Mouse (Mus musculus) heart, adult 9 months (tissue): ENCODE measurements around the gene Gatad1.
"Not testable (repeated sequence)": the region's sequence is repeated elsewhere in the genome, so short reads cannot be mapped to it uniquely, and the experiment has no call there.

Source experiments
- DNase-seq, 2 experiments: peaks; one replicate each; pipeline ENCODE4 v3.0.0; 2022; ENCODE audit warnings: low spot score in 2 of 2

Gene Gatad1

DNA sequence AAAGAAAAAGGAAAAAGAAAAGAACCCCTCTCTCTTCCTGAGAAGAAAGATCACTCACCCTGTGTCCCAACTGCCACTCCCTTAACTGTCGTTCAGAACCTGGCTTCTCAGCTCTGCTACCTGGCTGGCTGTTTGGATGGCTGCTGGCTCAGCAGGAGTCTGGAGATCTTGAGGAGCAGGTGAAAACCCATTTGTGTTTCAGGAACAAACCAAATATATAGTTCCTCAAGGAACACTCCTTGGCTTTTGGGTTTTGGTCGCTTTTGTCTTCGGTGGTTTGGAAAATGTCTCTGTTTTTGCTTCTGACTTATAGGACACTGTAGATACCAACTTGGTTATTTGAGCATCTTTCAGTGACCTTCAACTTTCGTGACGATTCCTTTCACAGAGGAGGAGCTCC, at the start of gene Gatad1:
Gene Gatad1, minus strand, starts transcription at position 101 of the 400 bp plus-strand sequence.
- no peak for DNase-seq

DNA sequence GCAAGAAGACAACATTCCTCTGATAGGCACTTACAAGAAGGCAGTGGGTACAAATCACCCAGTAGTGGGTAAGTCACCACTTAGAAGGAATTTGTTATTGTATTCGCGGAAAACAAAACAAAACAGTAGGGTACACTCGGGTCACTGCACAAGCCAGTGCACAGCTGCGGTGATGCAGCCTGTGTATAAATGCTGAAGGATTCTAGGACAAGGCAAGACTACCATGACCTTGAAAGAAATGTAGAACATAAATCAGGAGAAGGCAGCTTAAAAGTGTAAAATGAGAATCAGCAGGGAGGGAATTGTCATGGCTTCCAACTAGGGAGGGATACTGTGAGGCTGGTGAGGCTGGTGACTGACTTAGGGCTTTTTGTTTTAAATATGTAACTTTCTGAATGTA, 45.2 kb upstream of the Gatad1 start:
- DNase-seq, result no peak

- no peak for DNase-seq
These were observed 43.0 kb upstream of the Gatad1 start for GRCm38 (mm10) chr5:3700025-3700424.

DNA sequence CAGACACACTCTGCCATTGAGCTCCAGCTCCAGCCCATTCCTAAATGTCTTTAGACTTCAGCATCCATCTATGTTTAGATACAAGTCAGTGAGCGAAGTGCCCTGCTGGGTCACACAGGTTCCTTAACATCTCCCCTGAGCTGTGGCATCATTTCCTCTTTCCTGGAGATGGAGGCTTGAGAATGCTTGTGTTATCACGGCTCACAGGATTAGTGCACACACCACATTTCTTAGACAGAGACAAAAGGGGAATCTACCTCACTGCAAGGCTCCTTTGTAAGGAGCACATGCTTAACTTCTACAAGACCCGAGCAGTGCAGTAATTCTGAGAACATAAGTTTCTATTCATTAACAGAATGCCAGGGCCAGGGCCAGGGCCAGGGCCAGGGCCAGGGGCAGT, 39.0 kb upstream of the Gatad1 start:
- DNase-seq, result no peak

DNA sequence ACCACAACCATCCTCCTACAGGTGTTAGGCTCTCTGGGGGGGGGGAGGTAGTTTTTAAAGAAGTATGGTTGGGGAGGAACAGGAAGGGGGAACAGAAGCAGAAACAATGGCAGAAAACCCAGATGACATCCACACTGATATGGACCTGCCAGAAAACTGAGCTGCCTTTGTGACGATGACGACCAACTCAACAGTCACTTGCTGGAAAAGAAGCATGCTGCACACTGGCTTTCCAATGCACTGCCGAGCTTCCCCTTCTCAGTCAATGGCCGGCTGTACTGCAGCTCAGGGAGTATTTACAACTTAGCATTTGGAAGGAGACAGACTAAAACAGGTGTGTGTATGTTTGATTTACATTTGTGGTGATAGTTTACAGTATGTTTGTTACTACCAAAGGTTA, 38.2 kb upstream of the Gatad1 start:
- DNase-seq, result no peak

GRCm38 (mm10) chr5:3692956-3693355, 36.0 kb upstream of the Gatad1 start:
- DNase-seq, result no peak

DNA sequence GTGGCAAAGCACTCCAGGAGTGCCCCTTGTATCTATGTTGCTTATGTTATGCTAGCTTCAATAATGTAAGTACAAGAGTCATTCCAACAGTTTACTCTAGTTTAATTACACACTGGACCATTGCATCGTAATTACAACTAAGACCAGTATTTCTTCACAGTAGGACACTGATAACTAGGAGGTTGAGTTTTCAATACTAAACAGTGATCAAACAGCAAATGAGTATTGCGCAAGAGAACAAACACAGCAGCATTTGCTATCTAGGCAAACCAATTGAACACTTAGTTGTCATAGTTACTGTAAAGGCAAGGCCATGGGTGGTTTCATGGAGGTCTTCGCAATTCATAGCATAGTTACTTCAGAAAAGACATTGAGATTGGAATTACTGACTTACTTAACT, 34.3 kb upstream of the Gatad1 start:
- no peak for DNase-seq

GRCm38 (mm10) chr5:3688298-3688697, 31.3 kb upstream of the Gatad1 start:
- DNase-seq, result no peak

DNA sequence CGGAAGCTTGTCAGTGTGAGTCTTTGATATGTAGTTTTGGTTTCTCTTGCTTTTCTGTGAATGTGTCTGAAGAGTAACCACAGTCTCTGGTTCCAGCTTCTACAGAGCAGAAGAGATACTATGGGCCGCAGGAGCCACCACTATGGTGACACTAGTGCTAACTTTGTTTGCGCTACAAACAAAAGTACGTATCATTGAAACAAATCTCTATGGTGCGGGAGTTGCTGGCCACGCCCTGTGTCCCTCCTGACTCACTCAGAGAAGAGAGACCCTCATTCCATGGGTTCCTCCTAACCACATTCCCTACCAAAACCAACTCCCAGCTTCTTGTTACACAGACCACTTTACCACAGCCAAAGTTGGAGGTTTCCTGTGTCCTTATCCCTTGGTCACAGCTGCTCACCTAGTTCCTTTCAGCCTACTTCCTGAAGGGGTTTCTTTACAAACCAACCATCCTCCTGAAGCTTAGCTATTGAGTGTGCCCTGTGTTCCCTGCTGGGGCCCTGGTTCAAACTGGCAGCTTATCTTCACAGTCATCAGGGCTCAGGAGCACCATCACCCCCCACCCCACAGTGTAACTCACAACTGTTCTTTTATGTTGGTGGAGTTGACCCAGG, 13.1 kb upstream of the Gatad1 start:
- no peak for DNase-seq

- DNase-seq, result no peak
These were observed 9.6 kb upstream of the Gatad1 start for GRCm38 (mm10) chr5:3666585-3666984.

GRCm38 (mm10) chr5:3665225-3665624, 8.2 kb upstream of the Gatad1 start:
- DNase-seq, result no peak

DNA sequence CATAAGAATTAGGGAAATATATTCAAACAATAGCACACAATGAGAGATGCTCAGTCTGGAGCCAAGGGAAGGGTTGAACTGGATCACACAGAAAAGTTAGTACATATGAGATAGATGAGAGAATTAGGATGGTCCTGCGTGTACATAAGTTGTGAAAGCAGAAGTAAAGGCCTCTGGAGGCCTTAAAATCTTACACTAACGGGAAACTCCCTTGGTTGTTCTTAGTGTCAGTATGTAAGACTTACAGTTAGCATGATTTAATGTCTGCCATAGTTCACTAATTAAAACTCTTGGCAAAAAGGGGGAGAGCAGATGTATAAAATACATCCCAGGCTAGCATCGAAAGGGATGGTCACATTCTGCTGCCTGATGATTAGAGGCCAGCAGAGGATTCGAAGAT, 3.2 kb downstream of the Gatad1 start:
- no peak for DNase-seq

GRCm38 (mm10) chr5:3652903-3653575, 3.9 kb downstream of the Gatad1 start:
- not testable (repeated sequence) for DNase-seq

DNA sequence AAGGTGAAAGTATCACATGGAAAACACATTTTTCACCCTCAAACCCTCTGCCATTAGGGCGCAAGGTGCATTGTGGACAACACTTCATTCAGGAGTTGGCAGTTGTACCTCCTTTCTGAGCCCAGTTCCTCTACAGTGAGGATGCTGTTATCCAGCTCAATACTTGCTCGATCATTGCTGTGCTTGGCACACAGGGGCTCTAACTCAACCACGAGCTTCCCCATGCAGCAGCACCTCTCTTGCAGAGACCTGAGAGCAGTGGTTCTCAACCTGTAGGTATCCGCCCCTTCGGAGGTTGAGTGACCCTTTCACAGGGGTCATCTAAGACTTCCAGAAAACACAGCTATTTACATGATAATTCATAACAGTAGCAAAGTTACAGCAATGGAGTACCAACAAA, 5.4 kb downstream of the Gatad1 start:
- no peak for DNase-seq

DNA sequence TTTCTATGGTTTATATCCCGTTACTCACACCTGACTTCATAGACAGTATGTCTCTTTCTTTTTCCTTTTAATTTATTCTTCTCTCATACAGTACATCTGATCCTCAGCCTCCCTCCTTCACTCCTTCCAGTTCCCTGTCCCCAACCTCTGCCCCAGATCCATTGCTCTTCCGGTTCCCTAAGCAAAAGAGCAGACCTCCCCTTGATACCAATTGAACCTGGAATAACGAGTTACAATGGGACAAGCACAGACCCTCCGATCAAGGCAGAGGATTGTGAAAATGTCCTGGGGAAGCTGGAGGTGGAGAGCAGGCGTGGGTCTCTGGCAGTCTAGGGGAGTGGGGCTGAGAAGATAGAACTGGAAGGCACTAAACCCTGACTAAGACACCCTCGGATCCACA, 6.1 kb downstream of the Gatad1 start, which contains the start of gene Tmbim7:
Gene Tmbim7, plus strand, starts transcription at position 301 of the 400 bp plus-strand sequence.
- no peak for DNase-seq

- DNase-seq, result no peak
These were observed 8.2 kb downstream of the Gatad1 start for GRCm38 (mm10) chr5:3648849-3649210.

GRCm38 (mm10) chr5:3648206-3648848, 8.7 kb downstream of the Gatad1 start:
- no peak for DNase-seq

DNA sequence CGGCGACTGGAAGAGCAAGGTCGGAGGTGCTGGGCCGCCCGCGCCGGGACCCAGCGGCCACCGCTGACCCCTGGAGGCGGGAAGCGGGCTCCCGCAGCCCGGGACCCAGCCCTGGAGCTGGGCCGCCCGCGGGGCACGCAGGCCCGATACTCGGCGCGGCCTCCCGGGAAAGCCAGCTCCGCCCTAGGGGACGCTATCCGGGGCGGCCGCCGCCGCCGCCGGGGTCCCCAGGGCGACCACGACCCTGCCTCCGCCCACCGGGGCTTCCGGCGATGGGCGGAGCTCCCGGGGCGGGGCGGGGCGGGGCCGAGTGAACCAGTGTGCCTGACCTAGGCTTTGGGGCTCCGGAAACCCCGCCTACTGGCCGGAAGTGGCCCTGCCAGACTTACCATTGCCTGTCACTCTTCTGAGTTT, 9.3 kb downstream of the Gatad1 start:
- DNase-seq, result peak; percentile 90 to 91

DNA sequence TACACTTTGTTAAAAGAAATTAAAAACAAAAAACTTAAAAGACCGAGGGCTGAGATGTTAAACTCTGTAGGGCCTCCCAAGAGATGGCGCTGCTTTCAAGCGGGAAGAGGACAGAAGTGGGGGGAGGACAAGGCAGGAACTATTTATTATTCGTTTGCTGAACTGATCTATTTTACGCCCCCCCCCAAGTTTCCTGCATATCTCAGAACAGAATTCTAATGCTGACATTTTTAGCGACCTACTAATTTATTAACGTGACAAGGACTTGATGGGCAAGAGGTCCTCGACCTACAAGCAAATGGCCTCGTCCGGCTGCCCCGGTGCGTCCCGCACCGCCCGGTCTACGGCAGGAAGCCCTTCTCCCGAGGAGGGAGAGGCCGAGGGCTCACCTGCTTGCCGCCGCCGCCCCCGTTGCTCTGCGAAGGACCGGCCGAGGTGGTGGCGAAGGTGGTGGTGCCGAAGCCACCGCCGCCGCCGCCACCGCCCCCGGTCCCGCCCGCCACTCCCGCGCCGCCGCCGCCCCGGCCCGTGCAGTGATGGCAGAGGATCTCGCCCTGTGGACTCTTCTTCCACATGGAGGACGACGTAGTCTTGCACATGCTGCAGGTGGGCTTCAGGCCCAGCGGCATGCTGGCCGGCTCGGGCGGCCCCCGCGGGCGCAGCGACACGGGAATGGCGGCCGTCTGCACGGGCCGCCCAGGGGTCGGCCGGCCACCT, 9.8 kb downstream of the Gatad1 start:
- peak; percentile 24 to 32 for DNase-seq

- no peak for DNase-seq
These were observed 10.4 kb downstream of the Gatad1 start for GRCm38 (mm10) chr5:3646539-3646938.

DNA sequence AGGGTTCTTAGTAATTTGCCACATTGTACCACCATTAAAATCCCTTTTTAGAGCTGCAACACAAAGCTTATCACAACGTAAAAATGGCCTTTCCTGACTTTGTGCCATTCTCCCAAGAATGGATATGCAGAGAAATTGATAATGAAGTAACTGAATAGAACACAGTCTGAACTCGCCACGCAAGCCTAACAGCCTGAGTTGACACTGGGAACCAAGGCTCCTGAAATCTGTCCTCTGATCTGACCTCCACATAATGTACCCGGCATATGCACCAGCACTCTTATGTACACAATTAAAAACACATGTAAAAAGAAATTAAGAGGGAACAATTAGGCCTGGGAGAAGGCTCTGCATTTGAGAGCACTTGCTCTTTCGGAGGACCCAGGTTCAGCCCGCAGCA, 11.7 kb downstream of the Gatad1 start:
- DNase-seq, result no peak

DNA sequence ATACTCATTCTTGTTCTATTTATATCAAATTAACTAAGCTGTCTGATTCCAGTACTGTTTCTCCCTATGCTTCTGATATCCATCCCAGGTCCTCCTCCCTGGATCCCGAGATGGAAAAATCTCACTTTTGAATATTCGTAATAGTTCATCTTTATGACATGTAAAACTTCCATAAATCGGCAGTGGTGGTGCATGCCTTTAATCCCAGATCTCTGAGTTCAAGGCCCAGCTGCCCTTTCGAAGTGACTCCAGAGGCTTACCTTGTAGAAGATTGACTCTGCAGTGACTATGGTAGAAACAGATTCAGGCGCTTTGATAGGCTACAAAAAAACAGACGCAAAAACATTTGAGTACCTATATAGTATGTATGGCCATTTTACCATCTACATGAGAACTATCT, 12.4 kb downstream of the Gatad1 start:
- no peak for DNase-seq

DNA sequence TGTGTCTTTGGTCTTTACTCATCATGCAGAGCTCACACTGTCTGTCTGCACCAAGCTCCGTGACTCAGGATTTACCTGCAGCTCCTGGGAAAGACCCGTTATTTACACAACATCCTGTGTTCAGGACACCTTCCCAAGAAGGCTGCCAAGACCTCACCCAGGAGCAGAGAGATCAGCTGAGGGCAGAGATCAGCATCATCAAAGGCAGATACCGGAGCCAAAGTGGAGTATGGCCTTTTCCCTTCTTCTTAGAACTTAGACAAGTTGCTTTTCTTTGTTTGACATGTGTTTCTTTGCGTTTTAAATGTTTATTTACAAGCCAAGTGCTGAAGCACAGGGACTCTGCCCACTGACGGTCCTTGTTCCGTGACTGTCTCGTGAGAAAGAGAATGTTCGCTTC, 21.7 kb downstream of the Gatad1 start:
- no peak for DNase-seq
